ENCODE assay signal across 17 mouse cellular contexts in genomic region chr7:126801057-126801422, GRCm38 (mm10). TPM values are rescaled to one million over a fixed set of nuclear protein-coding genes. Genes with fewer than 3 reads are reported as not detected.
DNase-seq lines count a peak whose midpoint lies in the region; ATAC-seq and TF ChIP-seq lines count a peak whose summit lies in the region.
"Had no signal": no experiment of that assay in that cellular context is flagged by ENCODE, and none has a peak within 500 bp of the region (broad histone marks: within the 10 kb centered on the region; RNA-seq: fewer than 3 reads in every experiment).

No protein-coding gene starts in this region.

- H3K9me3 ChIP-seq in CH12.LX (replicated peaks; ENCODE audit: low read length): no peaks in the 10 kb centered on the region
- no peaks in the 10 kb centered on the region for H3K9me3 ChIP-seq in embryonic facial prominence, embryonic 13.5 days
- H3K9me3 ChIP-seq: intestine, embryonic 15.5 days had no signal

- H3K79me2 ChIP-seq in CH12.LX (replicated peaks; ENCODE audit: control insufficient read depth, extremely low read depth, insufficient read depth, poor library complexity, severe bottlenecking): peaks cover 24% of the 10 kb centered on the region

- dilution Hi-C loops in CH12.LX (cut with MboI; ENCODE audit: extremely low pct_ligation_motif_present, extremely low pct_unique_long_range_greater_than_20kb, low sequenced_read_pairs): no loop called here

- peaks cover 15 to 22% of the 10 kb centered on the region in 2 experiments for H3K36me3 ChIP-seq in CH12.LX (replicated peaks in 1 of 2; ENCODE audit: control insufficient read depth in 1 of 2, insufficient read depth in 1 of 2, low read length in 1 of 2)
- H3K36me3 ChIP-seq in embryonic facial prominence, embryonic 13.5 days: peaks cover 35% of the 10 kb centered on the region

- in situ Hi-C loops in CH12.LX (cut with MboI; ENCODE audit: low pct_ligation_motif_present, low pct_unique_long_range_greater_than_20kb, low sequenced_read_pairs): no loop called here

- TF ChIP-seq EP300 in CH12.LX (IDR thresholded peaks at IDR 0.05; ENCODE audit: low read length): no peak

- no peaks in the 10 kb centered on the region for H3K27me3 ChIP-seq in CH12.LX (replicated peaks)
- no peaks in the 10 kb centered on the region for H3K27me3 ChIP-seq in embryonic facial prominence, embryonic 13.5 days
- H3K27me3 ChIP-seq: intestine, embryonic 15.5 days; Patski had no signal

- H3K4me1 ChIP-seq in CH12.LX (ENCODE audit: control insufficient read depth in 1 of 2, insufficient read depth in 2 of 2): peaks cover 3 to 22% of the 10 kb centered on the region in 2 experiments; a peak in 3 of 4 replicates
- peaks cover 36% of the 10 kb centered on the region for H3K4me1 ChIP-seq in embryonic facial prominence, embryonic 13.5 days

- DNase-seq in gastrocnemius, adult 2 months: no peak
- DNase-seq in gastrocnemius, postnatal 25 days: no peak
- no peak for DNase-seq in left cerebral cortex, adult 2 months (ENCODE audit: extremely low spot score in 1 of 2, low spot score in 2 of 2)
- no peak for DNase-seq in left cerebral cortex, postnatal 36 days (ENCODE audit: low spot score in 2 of 2)
- DNase-seq in CH12.LX (ENCODE audit: extremely low read depth): no peak
- no peak for DNase-seq in lung, postnatal 25 days (ENCODE audit: low spot score)
- DNase-seq: adrenal gland, adult 8-10 months; B cell, adult 2 months; embryo, embryonic 11 days; layer of hippocampus, adult 9-11 months had no signal

- no peak for TF ChIP-seq RAD21 in CH12.LX (IDR thresholded peaks at IDR 0.05; ENCODE audit: low read depth, low read length)

- H3K4me2 ChIP-seq in CH12.LX (ENCODE audit: insufficient read depth, low read depth, poor library complexity, severe bottlenecking): no peak overlapping the region
- no peak overlapping the region for H3K4me2 ChIP-seq in embryonic facial prominence, embryonic 13.5 days

- TF ChIP-seq CTCF in gastrocnemius, adult 2 months (IDR thresholded peaks at IDR 0.05): no peak
- TF ChIP-seq CTCF in left cerebral cortex, adult 2 months (IDR thresholded peaks at IDR 0.05): no peak
- TF ChIP-seq CTCF in CH12.LX (conservative IDR thresholded peaks at IDR 0.05 in 1 of 2, IDR thresholded peaks at IDR 0.05 in 1 of 2; ENCODE audit: low read depth in 2 of 2, low read length in 2 of 2): no peak

- ATAC-seq in embryonic facial prominence, embryonic 13.5 days (ENCODE audit: insufficient number of reproducible peaks, insufficient read depth, low FRiP score, low TSS enrichment, low read depth): no peak
- no peak for ATAC-seq in monocyte, adult 5-6 weeks (replicated peaks; ENCODE audit: insufficient number of reproducible peaks, low FRiP score, low TSS enrichment, poor library complexity, severe bottlenecking)
- ATAC-seq: intestine, embryonic 15.5 days; Patski had no signal

- peak overlapping the region; percentile 99 for H3K27ac ChIP-seq in gastrocnemius, adult 2 months
- peak overlapping the region; percentile 100 for H3K27ac ChIP-seq in left cerebral cortex, adult 2 months
- no peak overlapping the region for H3K27ac ChIP-seq in CH12.LX (ENCODE audit: insufficient read depth, low read depth)
- no peak overlapping the region for H3K27ac ChIP-seq in embryonic facial prominence, embryonic 13.5 days

- intact Hi-C loops in gastrocnemius, adult 2 months (cut with DNase I): loop anchor here (5.0 kb wide), 1 partner anchor 411 kb away; no protein-coding TSS in a partner anchor
- intact Hi-C loops in left cerebral cortex, adult 2 months (cut with DNase I): no loop called here
- intact Hi-C loops in left cerebral cortex, postnatal 36 days (cut with DNase I): no loop called here

- H3K9ac ChIP-seq in CH12.LX (ENCODE audit: insufficient read depth, low read depth): no peak overlapping the region
- H3K9ac ChIP-seq in embryonic facial prominence, embryonic 13.5 days: peak overlapping the region; percentile 81; the same call in 1 of the 2 replicates

- H3K4me3 ChIP-seq in gastrocnemius, adult 2 months: peak overlapping the region; percentile 93
- no peak overlapping the region for H3K4me3 ChIP-seq in left cerebral cortex, adult 2 months
- H3K4me3 ChIP-seq in CH12.LX (replicated peaks in 1 of 3; ENCODE audit: low read depth in 2 of 3, low read length in 2 of 3, poor library complexity in 1 of 3): no peak overlapping the region
- H3K4me3 ChIP-seq in embryonic facial prominence, embryonic 13.5 days: no peak overlapping the region
- H3K4me3 ChIP-seq: intestine, embryonic 15.5 days had no signal

- no peak for TF ChIP-seq POLR2A in CH12.LX (IDR thresholded peaks at IDR 0.05; ENCODE audit: low read depth, low read length)

- WGBS in embryonic facial prominence, embryonic 13.5 days: 95% methylated on average over 16 of the region's 16 CpGs

TF ChIP-seq in CH12.LX, 34 proteins besides CTCF, POLR2A, EP300 and RAD21:
- TF ChIP-seq UBTF (IDR thresholded peaks at IDR 0.05; ENCODE audit: low read depth, low read length) (no peak), NRF1 (IDR thresholded peaks at IDR 0.05; ENCODE audit: low read depth, low read length) (no peak), ZKSCAN1 (IDR thresholded peaks at IDR 0.05; ENCODE audit: borderline replicate concordance, low read depth, low read length) (peak; percentile 59; the same call in 1 of the 2 replicates), ETS1 (conservative IDR thresholded peaks at IDR 0.05; ENCODE audit: low read depth, low read length) (no peak)

RNA-seq across cellular contexts. Expression of gene Fam57b, which starts 3.6 kb away (rescaled TPM):
- total RNA-seq in gastrocnemius, adult 2 months (2021): 10 to 100 TPM; 61.1 to 64.6 TPM
- 10 to 100 TPM; 50.5 to 55.3 TPM for total RNA-seq in gastrocnemius, postnatal 25 days (2021)
- total RNA-seq in left cerebral cortex, adult 2 months (2021): 10 to 100 TPM; 71.6 to 77.4 TPM
- 10 to 100 TPM; 81.6 to 84.1 TPM for total RNA-seq in left cerebral cortex, postnatal 36 days (2021)
- 0.30 TPM in 1 of 2 replicates, not detected in the other for total RNA-seq in CH12.LX (2012; rRNA removed)
- total RNA-seq in CH12.LX (2014; rRNA removed): not detected in 2 replicates
- not detected in 2 replicates for polyA plus RNA-seq in CH12.LX (2012; ENCODE audit: insufficient read length, low read depth)
- 0.45 and 0.70 TPM in 2 replicates for polyA plus RNA-seq in embryonic facial prominence, embryonic 13.5 days (2015; fragmentation: Nextera tagmentation; extraction: Ambion mirVana)
- 12.6 TPM in 1 of 3 replicates, not detected in the others for total RNA-seq in monocyte, adult 5-6 weeks (2017)

RNA-seq across cellular contexts. Expression of gene Ppp4c, which starts 8.7 kb away (rescaled TPM):
- total RNA-seq in gastrocnemius, adult 2 months (2021): 10 to 100 TPM; 22.8 to 25.7 TPM
- total RNA-seq in gastrocnemius, postnatal 25 days (2021): 10 to 100 TPM; 21.7 to 26.8 TPM
- total RNA-seq in left cerebral cortex, adult 2 months (2021): 10 to 100 TPM; 50.4 TPM
- 10 to 100 TPM; 47.5 to 49.9 TPM for total RNA-seq in left cerebral cortex, postnatal 36 days (2021)
- total RNA-seq in CH12.LX (2012; rRNA removed): 201 and 213 TPM in 2 replicates
- total RNA-seq in CH12.LX (2014; rRNA removed): 175 and 195 TPM in 2 replicates
- 161 and 168 TPM in 2 replicates for polyA plus RNA-seq in CH12.LX (2012; ENCODE audit: insufficient read length, low read depth)
- 300 and 311 TPM in 2 replicates for polyA plus RNA-seq in embryonic facial prominence, embryonic 13.5 days (2015; fragmentation: Nextera tagmentation; extraction: Ambion mirVana)
- total RNA-seq in monocyte, adult 5-6 weeks (2017): 235 to 253 TPM (median 240 TPM) in 3 replicates

RNA-seq across cellular contexts. Expression of gene Tbx6, which starts 19.8 kb away (rescaled TPM):
- under 1 TPM; 0.42 to 0.48 TPM for total RNA-seq in gastrocnemius, adult 2 months (2021)
- total RNA-seq in gastrocnemius, postnatal 25 days (2021): under 1 TPM; 0.20 to 0.62 TPM
- 1 to 10 TPM; 1.1 to 1.2 TPM for total RNA-seq in left cerebral cortex, adult 2 months (2021)
- total RNA-seq in left cerebral cortex, postnatal 36 days (2021): under 1 TPM; 0.54 to 0.68 TPM
- 15.2 and 15.8 TPM in 2 replicates for total RNA-seq in CH12.LX (2012; rRNA removed)
- 12.3 and 12.8 TPM in 2 replicates for total RNA-seq in CH12.LX (2014; rRNA removed)
- polyA plus RNA-seq in CH12.LX (2012; ENCODE audit: insufficient read length, low read depth): 29.2 and 31.5 TPM in 2 replicates
- 0.27 and 0.59 TPM in 2 replicates for polyA plus RNA-seq in embryonic facial prominence, embryonic 13.5 days (2015; fragmentation: Nextera tagmentation; extraction: Ambion mirVana)
- total RNA-seq in monocyte, adult 5-6 weeks (2017): 2.0 to 3.8 TPM (median 2.2 TPM) in 3 replicates
- polyA plus RNA-seq: heart, postnatal 0 days had no signal

RNA-seq across cellular contexts. Expression of gene Ypel3, which starts 24.3 kb away (rescaled TPM):
- 10 to 100 TPM; 74.6 to 93.1 TPM for total RNA-seq in gastrocnemius, adult 2 months (2021)
- 10 to 100 TPM; 63.8 to 69.0 TPM for total RNA-seq in gastrocnemius, postnatal 25 days (2021)
- total RNA-seq in left cerebral cortex, adult 2 months (2021): 100 to 1,000 TPM; 312 to 323 TPM
- 100 to 1,000 TPM; 303 to 345 TPM for total RNA-seq in left cerebral cortex, postnatal 36 days (2021)
- total RNA-seq in CH12.LX (2012; rRNA removed) (13.9 and 38.9 TPM in 2 replicates), CH12.LX (2014; rRNA removed) (26.0 and 33.9 TPM in 2 replicates)
- 40.5 and 44.0 TPM in 2 replicates for polyA plus RNA-seq in CH12.LX (2012; ENCODE audit: insufficient read length, low read depth)
- polyA plus RNA-seq in embryonic facial prominence, embryonic 13.5 days (2015; fragmentation: Nextera tagmentation; extraction: Ambion mirVana): 104 and 112 TPM in 2 replicates
- 139 to 175 TPM (median 161 TPM) in 3 replicates for total RNA-seq in monocyte, adult 5-6 weeks (2017)

RNA-seq across cellular contexts. Expression of gene 4930451I11Rik, which starts 30.4 kb away (rescaled TPM):
- total RNA-seq in gastrocnemius, adult 2 months (2021): not detected
- not detected for total RNA-seq in gastrocnemius, postnatal 25 days (2021)
- not detected for total RNA-seq in left cerebral cortex, adult 2 months (2021)
- total RNA-seq in left cerebral cortex, postnatal 36 days (2021): not detected
- total RNA-seq in CH12.LX (2012; rRNA removed): not detected in 2 replicates
- total RNA-seq in CH12.LX (2014; rRNA removed): not detected in 2 replicates
- not detected in 2 replicates for polyA plus RNA-seq in CH12.LX (2012; ENCODE audit: insufficient read length, low read depth)
- polyA plus RNA-seq in embryonic facial prominence, embryonic 13.5 days (2015; fragmentation: Nextera tagmentation; extraction: Ambion mirVana): not detected in 2 replicates
- not detected in 3 replicates for total RNA-seq in monocyte, adult 5-6 weeks (2017)
- total RNA-seq: adrenal gland, adult 8-10 months; megakaryocyte-erythroid progenitor cell, adult 5-6 weeks had no signal
- polyA plus RNA-seq: heart, postnatal 0 days; intestine, embryonic 15.5 days; limb, embryonic 14.5 days; Patski had no signal

Comparison
In these comparisons a context has a peak if more than half of its experiments do, and no peak if none do; other contexts are left out.
1. H3K27ac ChIP-seq: peak in gastrocnemius, adult 2 months (single experiment) and left cerebral cortex, adult 2 months (single experiment); none in CH12.LX (single experiment) and embryonic facial prominence, embryonic 13.5 days (single experiment).